Mouse (Mus musculus): Measurements from ENCODE around the gene Dcpp1. TPM values are rescaled to one million over a fixed set of nuclear protein-coding genes. Genes with fewer than 3 reads are reported as not detected.

The Dcpp1 gene
- polyA plus RNA-seq, 1 experiment from 2014 or later, result not detected

Other genes with a start within 250 kb of the Dcpp1 start
- 1.00 and 1.4 TPM in 2 replicates for gene Mmp25, start 235.6 kb upstream of the Dcpp1 start, polyA plus RNA-seq (2016; fragmentation: Nextera tagmentation; extraction: Ambion mirVana)
- 0.41 and 0.51 TPM in 2 replicates for gene Bicdl2, start 220.4 kb upstream of the Dcpp1 start, polyA plus RNA-seq (2016; fragmentation: Nextera tagmentation; extraction: Ambion mirVana)
- gene Hcfc1r1, start 207.3 kb upstream of the Dcpp1 start, polyA plus RNA-seq (2016; fragmentation: Nextera tagmentation; extraction: Ambion mirVana), result 34.0 and 45.4 TPM in 2 replicates
- 72.7 and 80.2 TPM in 2 replicates for gene Thoc6, start 207.0 kb upstream of the Dcpp1 start, polyA plus RNA-seq (2016; fragmentation: Nextera tagmentation; extraction: Ambion mirVana)
- 2.7 and 7.1 TPM in 2 replicates for gene Tnfrsf12a, start 203.4 kb upstream of the Dcpp1 start, polyA plus RNA-seq (2016; fragmentation: Nextera tagmentation; extraction: Ambion mirVana)
- gene Cldn6, start 201.6 kb upstream of the Dcpp1 start, polyA plus RNA-seq (2016; fragmentation: Nextera tagmentation; extraction: Ambion mirVana), result 20.8 and 54.2 TPM in 2 replicates
- 6.3 and 13.1 TPM in 2 replicates for gene Cldn9, start 196.8 kb upstream of the Dcpp1 start, polyA plus RNA-seq (2016; fragmentation: Nextera tagmentation; extraction: Ambion mirVana)
- gene 1520401A03Rik, start 158.1 kb upstream of the Dcpp1 start, polyA plus RNA-seq (2016; fragmentation: Nextera tagmentation; extraction: Ambion mirVana), result not detected in 2 replicates
- gene Pkmyt1, start 154.5 kb upstream of the Dcpp1 start, polyA plus RNA-seq (2016; fragmentation: Nextera tagmentation; extraction: Ambion mirVana), result 54.0 and 61.5 TPM in 2 replicates
- 28.8 and 43.6 TPM in 2 replicates for gene Paqr4, start 140.0 kb upstream of the Dcpp1 start, polyA plus RNA-seq (2016; fragmentation: Nextera tagmentation; extraction: Ambion mirVana)
- 3.4 and 4.3 TPM in 2 replicates for gene Kremen2, start 135.0 kb upstream of the Dcpp1 start, polyA plus RNA-seq (2016; fragmentation: Nextera tagmentation; extraction: Ambion mirVana)
- 181 and 211 TPM in 2 replicates for gene Flywch1, start 109.3 kb upstream of the Dcpp1 start, polyA plus RNA-seq (2016; fragmentation: Nextera tagmentation; extraction: Ambion mirVana)
- gene Flywch2, start 94.8 kb upstream of the Dcpp1 start, polyA plus RNA-seq (2016; fragmentation: Nextera tagmentation; extraction: Ambion mirVana), result 22.9 and 34.9 TPM in 2 replicates
- 517 and 570 TPM in 2 replicates for gene Srrm2, start 90.3 kb upstream of the Dcpp1 start, polyA plus RNA-seq (2016; fragmentation: Nextera tagmentation; extraction: Ambion mirVana)
- gene Elob, start 51.7 kb upstream of the Dcpp1 start, polyA plus RNA-seq (2016; fragmentation: Nextera tagmentation; extraction: Ambion mirVana), result 1,118 and 1,222 TPM in 2 replicates
- gene Prss33, start 44.8 kb upstream of the Dcpp1 start, polyA plus RNA-seq (2016; fragmentation: Nextera tagmentation; extraction: Ambion mirVana), result 0.24 TPM in 1 of 2 replicates, not detected in the other
- gene Prss32, start 37.0 kb upstream of the Dcpp1 start, polyA plus RNA-seq (2016; fragmentation: Nextera tagmentation; extraction: Ambion mirVana), result not detected in 2 replicates
- 1.6 and 1.9 TPM in 2 replicates for gene Prss41, start 36.7 kb upstream of the Dcpp1 start, polyA plus RNA-seq (2016; fragmentation: Nextera tagmentation; extraction: Ambion mirVana)
- not detected in 2 replicates for gene Prss21, start 12.8 kb upstream of the Dcpp1 start, polyA plus RNA-seq (2016; fragmentation: Nextera tagmentation; extraction: Ambion mirVana)
- gene Dcpp2, start within 50 bp of the Dcpp1 start, polyA plus RNA-seq (2016; fragmentation: Nextera tagmentation; extraction: Ambion mirVana), result not detected in 2 replicates
- not detected in 2 replicates for gene Dcpp3, start 36.6 kb downstream of the Dcpp1 start, polyA plus RNA-seq (2016; fragmentation: Nextera tagmentation; extraction: Ambion mirVana)
- gene Sbp, start 60.8 kb downstream of the Dcpp1 start, polyA plus RNA-seq (2016; fragmentation: Nextera tagmentation; extraction: Ambion mirVana), result not detected in 2 replicates
- gene Sbpl, start 74.4 kb downstream of the Dcpp1 start, polyA plus RNA-seq (2016; fragmentation: Nextera tagmentation; extraction: Ambion mirVana), result not detected in 2 replicates
- gene Prss30, start 99.7 kb downstream of the Dcpp1 start, polyA plus RNA-seq (2016; fragmentation: Nextera tagmentation; extraction: Ambion mirVana), result not detected in 2 replicates
- 0.72 and 0.83 TPM in 2 replicates for gene Prss22, start 117.2 kb downstream of the Dcpp1 start, polyA plus RNA-seq (2016; fragmentation: Nextera tagmentation; extraction: Ambion mirVana)
- 0.24 TPM in 1 of 2 replicates, not detected in the other for gene Prss27, start 157.3 kb downstream of the Dcpp1 start, polyA plus RNA-seq (2016; fragmentation: Nextera tagmentation; extraction: Ambion mirVana)
- 90.8 and 93.0 TPM in 2 replicates for gene Kctd5, start 192.6 kb downstream of the Dcpp1 start, polyA plus RNA-seq (2016; fragmentation: Nextera tagmentation; extraction: Ambion mirVana)